Mouse (Mus musculus) embryonic fibroblast, embryonic 13.5 days (primary cell): ENCODE measurements at regions not wholly inside any gene's neighbourhood (a gene's known extent, or its start where the extent isn't known, plus 50 kb on each side); places are given as distances from the start of the nearest gene placed in this dataset.
A peak's percentile ranks its signal among the peaks of the same experiment; 100 is the strongest.

Source experiments
- H3K27ac ChIP-seq: 2 replicates; pipeline ENCODE4 v1.5.1; 2012; ENCODE audit warnings: low read length, control low read depth, inconsistent platforms; ENCODE audit not compliant: insufficient read depth
- H3K4me1 ChIP-seq: 2 replicates; pipeline ENCODE4 v1.6.1; 2011; ENCODE audit warnings: low read length; ENCODE audit not compliant: control insufficient read depth, insufficient read depth
- H3K4me3 ChIP-seq: 2 replicates; pipeline ENCODE4 v1.5.1; 2011; ENCODE audit warnings: mild to moderate bottlenecking, control low read depth, low read length; ENCODE audit not compliant: insufficient read depth
- CTCF ChIP-seq: IDR thresholded peaks from 2 replicates; pipeline ENCODE4 v1.5.1; 2011; ENCODE audit warnings: mild to moderate bottlenecking, control low read depth, low read length, moderate library complexity, borderline replicate concordance; ENCODE audit not compliant: insufficient read depth
- POLR2A ChIP-seq: IDR thresholded peaks from 2 replicates; pipeline ENCODE4 v1.6.1; 2011; ENCODE audit warnings: low read depth, mild to moderate bottlenecking, control low read depth, low read length, moderate library complexity

- TF ChIP-seq CTCF (no peak), POLR2A (no peak)
- Histone ChIP-seq H3K4me1 (no peaks in the 10 kb centered on the region), H3K4me3 (no peak overlapping the region), H3K27ac (no peak overlapping the region)
Observed at GRCm38 (mm10) chr4:97283099-97283498, 100.1 kb upstream of the Gm10192 start.

- no peak overlapping the region for H3K4me3 ChIP-seq
Observed at GRCm38 (mm10) chr4:97282643-97283042, 99.7 kb upstream of the Gm10192 start.

GRCm38 (mm10) chr4:97281126-97281779 is 98.3 kb upstream of the Gm10192 start:
- no peaks in the 10 kb centered on the region for H3K4me1 ChIP-seq
- TF ChIP-seq CTCF = no peak
- TF ChIP-seq POLR2A = no peak
- no peak overlapping the region for H3K27ac ChIP-seq
- no peak overlapping the region for H3K4me3 ChIP-seq

More at GRCm38 (mm10) chr4:97282643-97283042, 99.7 kb upstream of the Gm10192 start:
- Histone ChIP-seq H3K27ac (peak overlapping the region; percentile 40; the same call in 1 of the 2 replicates), H3K4me1 (no peaks in the 10 kb centered on the region)
- TF ChIP-seq CTCF = no peak
- TF ChIP-seq POLR2A = no peak

GRCm38 (mm10) chr4:97280712-97281111 is 97.7 kb upstream of the Gm10192 start:
- Histone ChIP-seq H3K4me3 (no peak overlapping the region), H3K27ac (no peak overlapping the region), H3K4me1 (no peaks in the 10 kb centered on the region)
- TF ChIP-seq CTCF = no peak
- no peak for TF ChIP-seq POLR2A

- no peak overlapping the region for H3K4me3 ChIP-seq
- H3K4me1 ChIP-seq = 0 out of 2 replicates have a peak, but pooled peaks cover 3% of the 10 kb centered on the region
- peak overlapping the region; percentile 35; the same call in 1 of the 2 replicates for H3K27ac ChIP-seq
- TF ChIP-seq CTCF (no peak), POLR2A (no peak)
Observed at GRCm38 (mm10) chr4:97236945-97237344, 54.0 kb upstream of the Gm10192 start.

GRCm38 (mm10) chr4:97236384-97236783 is 53.4 kb upstream of the Gm10192 start:
- H3K27ac ChIP-seq = no peak overlapping the region
- H3K4me3 ChIP-seq = no peak overlapping the region
- no peak for TF ChIP-seq CTCF
- no peak for TF ChIP-seq POLR2A
- H3K4me1 ChIP-seq = 0 out of 2 replicates have a peak, but pooled peaks cover 3% of the 10 kb centered on the region

GRCm38 (mm10) chr4:97235945-97236383 is 53.0 kb upstream of the Gm10192 start:
- Histone ChIP-seq H3K27ac (no peak overlapping the region), H3K4me3 (no peak overlapping the region), H3K4me1 (0 out of 2 replicates have a peak, but pooled peaks cover 3% of the 10 kb centered on the region)
- TF ChIP-seq CTCF = no peak
- no peak for TF ChIP-seq POLR2A
